35 mouse cellular contexts compared by ENCODE assay signal in the genomic region with DNA sequence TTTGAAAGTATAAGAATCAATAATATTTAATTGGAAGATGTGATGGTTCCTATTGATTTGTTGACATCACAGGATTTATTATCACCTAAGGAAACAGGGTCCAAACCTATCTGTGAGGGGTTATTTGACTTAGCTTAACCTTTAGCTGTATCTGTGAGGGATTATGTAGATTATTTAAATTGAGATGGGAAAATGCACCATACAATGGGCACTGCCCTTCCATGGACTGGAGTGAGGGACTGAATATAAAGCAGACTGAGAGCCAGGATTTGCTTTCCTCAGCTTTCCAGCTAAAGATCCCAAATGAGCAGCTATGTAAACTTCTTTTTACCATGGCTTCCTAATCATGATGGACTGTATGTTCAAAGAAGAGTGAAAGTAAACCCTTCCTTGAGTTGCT.
"Had no signal": no experiment of that assay in that cellular context is flagged by ENCODE, and none has a peak within 500 bp of the region (broad histone marks: within the 10 kb centered on the region; RNA-seq: fewer than 3 reads in every experiment).

No protein-coding gene starts in this region.

- H3K4me1 ChIP-seq: heart, embryonic 10.5 days; heart, embryonic 12.5 days; heart, embryonic 13.5 days; heart, embryonic 15.5 days; hindbrain, embryonic 10.5 days; hindbrain, embryonic 12.5 days; hindbrain, embryonic 13.5 days; hindbrain, embryonic 15.5 days; intestine, embryonic 15.5 days; kidney, embryonic 15.5 days had no signal

- H3K4me2 ChIP-seq: heart, embryonic 11.5 days; heart, embryonic 12.5 days; heart, embryonic 13.5 days; heart, embryonic 15.5 days; hindbrain, embryonic 12.5 days; hindbrain, embryonic 13.5 days; hindbrain, embryonic 14.5 days; hindbrain, embryonic 15.5 days; intestine, embryonic 15.5 days; kidney, embryonic 15.5 days had no signal

- H3K9ac ChIP-seq: heart, embryonic 12.5 days; heart, embryonic 13.5 days; heart, embryonic 15.5 days; hindbrain, embryonic 12.5 days; hindbrain, embryonic 13.5 days; hindbrain, embryonic 14.5 days; hindbrain, embryonic 15.5 days; intestine, embryonic 15.5 days; kidney, embryonic 15.5 days had no signal

- ATAC-seq: hindbrain, embryonic 16.5 days; hindbrain, postnatal 0 days; inflammation-experienced regulatory T-cells, adult 6 months; intestine, embryonic 15.5 days; intestine, embryonic 16.5 days; intestine, postnatal 0 days had no signal

- DNase-seq: heart, postnatal 10 days; heart, postnatal 14 days; heart, postnatal 36 days; heart, postnatal 4 days; kidney, adult 11 months; kidney, adult 18-20 months; kidney, adult 2 months; kidney, adult 8-10 months; kidney, adult 9 months; kidney, postnatal 10 days; kidney, postnatal 14 days; kidney, postnatal 25 days; kidney, postnatal 36 days; kidney, postnatal 4 days; layer of hippocampus, adult 9-11 months; layer of hippocampus, postnatal 36 days had no signal

- H3K27ac ChIP-seq: heart, embryonic 10.5 days; heart, embryonic 13.5 days; heart, embryonic 15.5 days; hindbrain, embryonic 10.5 days; hindbrain, embryonic 12.5 days; hindbrain, embryonic 13.5 days; hindbrain, embryonic 14.5 days; hindbrain, embryonic 15.5 days; hindbrain, postnatal 0 days; intestine, embryonic 15.5 days; kidney, embryonic 15.5 days; kidney, postnatal 0 days; layer of hippocampus, adult 2 months had no signal

- H3K36me3 ChIP-seq: heart, embryonic 10.5 days; heart, embryonic 12.5 days; heart, embryonic 13.5 days; heart, embryonic 15.5 days; hindbrain, embryonic 10.5 days; hindbrain, embryonic 12.5 days; hindbrain, embryonic 13.5 days; hindbrain, embryonic 15.5 days; intestine, embryonic 15.5 days; kidney, embryonic 15.5 days had no signal

- H3K4me3 ChIP-seq: heart, embryonic 10.5 days; heart, embryonic 12.5 days; heart, embryonic 13.5 days; heart, embryonic 15.5 days; hindbrain, embryonic 10.5 days; hindbrain, embryonic 12.5 days; hindbrain, embryonic 13.5 days; hindbrain, embryonic 15.5 days; intestine, embryonic 15.5 days; kidney, embryonic 15.5 days; layer of hippocampus, adult 2 months had no signal

- H3K27me3 ChIP-seq: heart, embryonic 12.5 days; heart, embryonic 13.5 days; heart, embryonic 15.5 days; hindbrain, embryonic 12.5 days; hindbrain, embryonic 13.5 days; hindbrain, embryonic 15.5 days; intestine, embryonic 15.5 days; kidney, embryonic 15.5 days had no signal

- H3K9me3 ChIP-seq: heart, embryonic 10.5 days; heart, embryonic 12.5 days; heart, embryonic 13.5 days; heart, embryonic 15.5 days; hindbrain, embryonic 10.5 days; hindbrain, embryonic 12.5 days; hindbrain, embryonic 13.5 days; hindbrain, embryonic 15.5 days; intestine, embryonic 15.5 days; kidney, embryonic 15.5 days had no signal
